ENCODE assay signal across 17 mouse cellular contexts in the genomic region with DNA sequence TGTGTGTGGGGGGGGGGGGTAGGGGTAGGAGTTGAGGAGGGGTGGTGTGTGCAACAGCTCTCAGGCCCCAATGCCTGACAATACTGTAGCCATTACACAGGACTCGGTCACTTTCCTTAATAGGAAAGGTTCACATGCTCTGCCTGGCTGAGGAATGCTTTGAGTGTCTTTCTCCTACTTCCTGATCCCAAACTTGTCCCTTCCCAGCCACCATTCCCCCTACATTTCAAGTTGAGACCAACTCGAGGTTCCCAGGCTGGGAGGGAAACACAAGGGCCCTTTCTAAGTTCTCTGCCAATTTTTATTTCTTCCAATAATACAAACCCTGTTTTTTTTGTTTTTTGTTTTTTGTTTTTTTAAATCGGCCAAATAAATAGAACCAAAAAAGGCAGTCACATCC.
A peak's percentile ranks its signal among the peaks of the same experiment; 100 is the strongest.
DNase-seq lines count a peak whose midpoint lies in the region; ATAC-seq and TF ChIP-seq lines count a peak whose summit lies in the region.
"Had no signal": no experiment of that assay in that cellular context is flagged by ENCODE, and none has a peak within 500 bp of the region (broad histone marks: within the 10 kb centered on the region; RNA-seq: fewer than 3 reads in every experiment).

No protein-coding gene starts in this region.

- no peak for ATAC-seq in megakaryocyte, adult 5-6 weeks (ENCODE audit: poor library complexity, severe bottlenecking)
- ATAC-seq: hindbrain, embryonic 16.5 days; liver, postnatal 0 days had no signal

- no peaks in the 10 kb centered on the region for H3K36me3 ChIP-seq in kidney, adult 2 months (ENCODE audit: control insufficient read depth, insufficient read depth, low read length)
- H3K36me3 ChIP-seq: embryonic facial prominence, embryonic 15.5 days; forebrain, embryonic 10.5 days had no signal

- H3K4me3 ChIP-seq in kidney, adult 2 months (ENCODE audit: insufficient read depth, low read depth, low read length) = no peak overlapping the region
- H3K4me3 ChIP-seq: embryonic facial prominence, embryonic 15.5 days; forebrain, embryonic 10.5 days had no signal

- TF ChIP-seq CTCF in kidney, adult 2 months (conservative IDR thresholded peaks at IDR 0.05; ENCODE audit: insufficient read depth, insufficient read length, low read depth, low read length) = no peak

- H3K4me1 ChIP-seq in kidney, adult 2 months (ENCODE audit: control insufficient read depth, insufficient read depth, low read length) = no peaks in the 10 kb centered on the region

- WGBS in kidney, adult 2 months = 31% methylated on average over 3 of the region's 3 CpGs

- DNase-seq in embryo, embryonic 10 days (ENCODE audit: low spot score) = peak; percentile 42
- no peak for DNase-seq in embryo, embryonic 10.5 days (ENCODE audit: low spot score)
- DNase-seq in kidney, adult 11 months = peak; percentile 4
- no peak for DNase-seq in kidney, adult 2 months
- peak; percentile 58 for DNase-seq in retina, embryonic 14.5 days (ENCODE audit: low spot score)
- no peak for DNase-seq in retina, postnatal 1 day
- peak; percentile 7 for DNase-seq in skeletal muscle tissue, adult 2 months (ENCODE audit: low read depth, low spot score)
- DNase-seq: cerebellum, adult 9-10 months; forebrain, postnatal 0 days; layer of hippocampus, postnatal 36 days; liver, postnatal 0 days; right cerebral cortex, adult 18-20 months; thymus, adult 18-20 months had no signal

- no peaks in the 10 kb centered on the region for H3K27me3 ChIP-seq in kidney, adult 2 months (replicated peaks; ENCODE audit: control insufficient read depth, insufficient read depth, low read length)

- no peak for TF ChIP-seq POLR2A in kidney, adult 2 months (IDR thresholded peaks at IDR 0.05; ENCODE audit: low read depth, low read length)

- H3K27ac ChIP-seq in kidney, adult 2 months (ENCODE audit: insufficient read depth, low read depth, low read length) = no peak overlapping the region
- H3K27ac ChIP-seq: embryonic facial prominence, embryonic 15.5 days had no signal

Comparison
In these comparisons a context has a peak if more than half of its experiments do, and no peak if none do; other contexts are left out.
1. DNase-seq: peak in embryo, embryonic 10 days (single experiment), kidney, adult 11 months (single experiment), retina, embryonic 14.5 days (single experiment) and skeletal muscle tissue, adult 2 months (single experiment); none in embryo, embryonic 10.5 days (single experiment), kidney, adult 2 months (single experiment) and retina, postnatal 1 day (single experiment).